In the genomic region with DNA sequence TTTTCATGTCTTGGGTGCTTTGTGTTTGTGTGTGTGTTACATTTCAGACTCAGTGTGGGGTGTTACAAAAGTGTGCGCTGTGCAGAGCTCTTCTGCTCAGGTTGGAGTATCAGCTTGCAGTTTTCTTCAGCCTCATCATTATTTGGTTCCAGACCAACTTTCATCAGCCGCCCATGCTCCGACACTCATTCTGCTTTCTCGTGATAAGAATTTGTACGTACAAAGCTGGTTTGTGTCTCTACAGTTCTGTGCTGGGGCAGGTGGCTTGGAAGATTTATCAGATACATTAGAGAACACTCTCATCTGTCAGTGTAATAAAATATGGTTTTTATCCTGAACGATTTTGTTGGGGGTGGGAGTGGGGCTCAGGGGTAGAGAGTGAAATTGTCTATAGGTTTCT, we compare ENCODE assay signal across 33 mouse cellular contexts.
"Had no signal": no experiment of that assay in that cellular context is flagged by ENCODE, and none has a peak within 500 bp of the region (broad histone marks: within the 10 kb centered on the region; RNA-seq: fewer than 3 reads in every experiment).

No protein-coding gene starts in this region.

- H3K4me3 ChIP-seq: heart, embryonic 10.5 days; heart, embryonic 12.5 days; heart, embryonic 13.5 days; heart, embryonic 15.5 days; hindbrain, embryonic 10.5 days; hindbrain, embryonic 12.5 days; hindbrain, embryonic 13.5 days; hindbrain, embryonic 15.5 days; intestine, embryonic 15.5 days; kidney, embryonic 15.5 days; layer of hippocampus, adult 2 months; left cerebral cortex, adult 2 months had no signal

- H3K9ac ChIP-seq: heart, embryonic 12.5 days; heart, embryonic 13.5 days; heart, embryonic 15.5 days; hindbrain, embryonic 12.5 days; hindbrain, embryonic 13.5 days; hindbrain, embryonic 14.5 days; hindbrain, embryonic 15.5 days; intestine, embryonic 15.5 days; kidney, embryonic 15.5 days had no signal

- ATAC-seq: hindbrain, embryonic 16.5 days; hindbrain, postnatal 0 days; inflammation-experienced regulatory T-cells, adult 6 months; intestine, embryonic 15.5 days; intestine, embryonic 16.5 days; intestine, postnatal 0 days had no signal

- H3K4me1 ChIP-seq: heart, embryonic 10.5 days; heart, embryonic 12.5 days; hindbrain, embryonic 10.5 days; hindbrain, embryonic 12.5 days; hindbrain, embryonic 13.5 days; hindbrain, embryonic 15.5 days; intestine, embryonic 15.5 days; kidney, embryonic 15.5 days had no signal

- H3K9me3 ChIP-seq: heart, embryonic 10.5 days; heart, embryonic 12.5 days; heart, embryonic 13.5 days; heart, embryonic 15.5 days; hindbrain, embryonic 10.5 days; hindbrain, embryonic 12.5 days; hindbrain, embryonic 13.5 days; hindbrain, embryonic 15.5 days; intestine, embryonic 15.5 days; kidney, embryonic 15.5 days had no signal

- H3K27ac ChIP-seq: heart, embryonic 10.5 days; heart, embryonic 13.5 days; heart, embryonic 15.5 days; hindbrain, embryonic 10.5 days; hindbrain, embryonic 12.5 days; hindbrain, embryonic 13.5 days; hindbrain, embryonic 14.5 days; hindbrain, embryonic 15.5 days; hindbrain, postnatal 0 days; intestine, embryonic 15.5 days; kidney, embryonic 15.5 days; kidney, postnatal 0 days; layer of hippocampus, adult 2 months; left cerebral cortex, adult 2 months had no signal

- H3K27me3 ChIP-seq: heart, embryonic 12.5 days; heart, embryonic 13.5 days; heart, embryonic 15.5 days; hindbrain, embryonic 12.5 days; hindbrain, embryonic 13.5 days; hindbrain, embryonic 15.5 days; intestine, embryonic 15.5 days; kidney, embryonic 15.5 days had no signal

- DNase-seq: heart, postnatal 10 days; heart, postnatal 14 days; heart, postnatal 36 days; heart, postnatal 4 days; kidney, adult 11 months; kidney, adult 18-20 months; kidney, adult 2 months; kidney, adult 8-10 months; kidney, adult 9 months; kidney, postnatal 10 days; kidney, postnatal 14 days; kidney, postnatal 25 days; kidney, postnatal 36 days; kidney, postnatal 4 days had no signal

- H3K36me3 ChIP-seq: heart, embryonic 10.5 days; heart, embryonic 12.5 days; heart, embryonic 13.5 days; heart, embryonic 15.5 days; hindbrain, embryonic 10.5 days; hindbrain, embryonic 12.5 days; hindbrain, embryonic 13.5 days; hindbrain, embryonic 15.5 days; intestine, embryonic 15.5 days; kidney, embryonic 15.5 days had no signal

- H3K4me2 ChIP-seq: heart, embryonic 12.5 days; heart, embryonic 13.5 days; heart, embryonic 15.5 days; hindbrain, embryonic 12.5 days; hindbrain, embryonic 13.5 days; hindbrain, embryonic 14.5 days; hindbrain, embryonic 15.5 days; intestine, embryonic 15.5 days; kidney, embryonic 15.5 days had no signal
